Mouse (Mus musculus): ENCODE data around the gene Vezf1. TPM values are rescaled to one million over a fixed set of nuclear protein-coding genes. Genes with fewer than 3 reads are reported as not detected.

The Vezf1 gene
- polyA plus RNA-seq, 1 experiment, result 0.38 TPM

- TF ChIP-seq GATA1 (IDR thresholded peaks at IDR 0.05; ENCODE audit: low read length), result no peak
- no peak for TF ChIP-seq TAL1 (IDR thresholded peaks at IDR 0.05; ENCODE audit: low read length)
- Histone ChIP-seq H3K27me3 (ENCODE audit: control insufficient read depth) (no peaks in the 10 kb centered on the region; the same call in 1 of the 2 replicates), H3K36me3 (ENCODE audit: control insufficient read depth) (no peaks in the 10 kb centered on the region), H3K4me1 (ENCODE audit: control insufficient read depth) (no peaks in the 10 kb centered on the region), H3K4me3 (replicated peaks) (no peak overlapping the region), H3K9me3 (ENCODE audit: control insufficient read depth, low read length) (no peaks in the 10 kb centered on the region)
These were observed 57.4 kb downstream of the Vezf1 start for GRCm38 (mm10) chr11:88125483-88125882.

- TF ChIP-seq TAL1 (IDR thresholded peaks at IDR 0.05; ENCODE audit: low read length) (no peak), GATA1 (IDR thresholded peaks at IDR 0.05; ENCODE audit: low read length) (no peak)
- Histone ChIP-seq H3K36me3 (ENCODE audit: control insufficient read depth) (no peaks in the 10 kb centered on the region), H3K9me3 (ENCODE audit: control insufficient read depth, low read length) (no peaks in the 10 kb centered on the region), H3K27me3 (ENCODE audit: control insufficient read depth) (peaks cover under 1% of the 10 kb centered on the region; the same call in 1 of the 2 replicates), H3K4me3 (replicated peaks) (no peak overlapping the region), H3K4me1 (ENCODE audit: control insufficient read depth) (no peaks in the 10 kb centered on the region)
These were observed 58.3 kb downstream of the Vezf1 start for GRCm38 (mm10) chr11:88126306-88126793.

DNA sequence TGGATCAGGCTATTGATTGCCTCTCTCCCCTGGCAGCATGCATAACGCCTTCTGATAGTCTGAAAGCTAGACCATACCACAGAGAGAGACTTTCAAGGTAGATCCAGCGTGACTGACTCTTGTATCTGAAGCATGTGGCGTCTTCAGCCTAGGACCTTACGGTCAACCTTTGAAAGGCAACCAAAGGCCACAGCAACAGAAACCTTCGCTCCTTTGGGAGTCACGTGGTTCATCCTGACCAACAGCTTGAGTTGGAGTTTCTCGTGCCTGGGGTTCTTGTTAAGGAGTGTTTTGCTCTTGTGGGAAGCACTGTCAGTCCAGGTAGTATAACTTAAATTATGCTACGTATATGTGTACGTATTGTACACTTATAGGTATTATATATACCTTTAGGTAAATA is 60.4 kb downstream of the Vezf1 start:
- H3K4me1 ChIP-seq (ENCODE audit: control insufficient read depth), result no peaks in the 10 kb centered on the region
- H3K27me3 ChIP-seq (ENCODE audit: control insufficient read depth), result peaks cover 7% of the 10 kb centered on the region
- no peak overlapping the region for H3K4me3 ChIP-seq (replicated peaks)
- no peaks in the 10 kb centered on the region for H3K9me3 ChIP-seq (ENCODE audit: control insufficient read depth, low read length)
- no peak for TF ChIP-seq GATA1 (IDR thresholded peaks at IDR 0.05; ENCODE audit: low read length)
- TF ChIP-seq TAL1 (IDR thresholded peaks at IDR 0.05; ENCODE audit: low read length), result no peak
- no peaks in the 10 kb centered on the region for H3K36me3 ChIP-seq (ENCODE audit: control insufficient read depth)

- H3K36me3 ChIP-seq (ENCODE audit: control insufficient read depth), result no peaks in the 10 kb centered on the region
- no peak overlapping the region for H3K4me3 ChIP-seq (replicated peaks)
- H3K4me1 ChIP-seq (ENCODE audit: control insufficient read depth), result no peaks in the 10 kb centered on the region
- no peaks in the 10 kb centered on the region for H3K9me3 ChIP-seq (ENCODE audit: control insufficient read depth, low read length)
- H3K27me3 ChIP-seq (ENCODE audit: control insufficient read depth), result peaks cover 7% of the 10 kb centered on the region
- TF ChIP-seq GATA1 (IDR thresholded peaks at IDR 0.05; ENCODE audit: low read length) (no peak), TAL1 (IDR thresholded peaks at IDR 0.05; ENCODE audit: low read length) (no peak)
These were observed 61.2 kb downstream of the Vezf1 start for GRCm38 (mm10) chr11:88129281-88129680.

DNA sequence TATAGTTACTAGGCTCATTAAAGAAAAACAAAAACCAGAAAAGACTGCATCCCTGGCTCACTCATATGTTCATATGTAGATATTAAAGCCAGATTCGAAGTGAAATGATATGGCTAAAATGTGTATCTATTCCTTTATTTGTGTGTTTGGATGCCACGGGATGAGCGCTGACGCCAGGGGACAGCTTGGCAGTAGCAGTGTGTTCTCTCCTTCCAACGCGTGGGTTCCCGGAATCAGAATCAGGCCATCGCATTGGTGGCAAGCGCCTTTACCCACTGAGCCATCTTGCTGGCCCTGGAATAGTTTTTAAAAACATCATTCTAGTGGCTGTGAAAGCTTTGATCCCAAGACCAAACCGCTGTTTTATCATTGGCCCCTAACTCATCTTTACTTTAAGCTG is 61.9 kb downstream of the Vezf1 start:
- Histone ChIP-seq H3K36me3 (ENCODE audit: control insufficient read depth) (no peaks in the 10 kb centered on the region), H3K4me3 (replicated peaks) (no peak overlapping the region), H3K9me3 (ENCODE audit: control insufficient read depth, low read length) (no peaks in the 10 kb centered on the region), H3K27me3 (ENCODE audit: control insufficient read depth) (peaks cover 7% of the 10 kb centered on the region), H3K4me1 (ENCODE audit: control insufficient read depth) (no peaks in the 10 kb centered on the region)
- no peak for TF ChIP-seq TAL1 (IDR thresholded peaks at IDR 0.05; ENCODE audit: low read length)
- TF ChIP-seq GATA1 (IDR thresholded peaks at IDR 0.05; ENCODE audit: low read length), result no peak

DNA sequence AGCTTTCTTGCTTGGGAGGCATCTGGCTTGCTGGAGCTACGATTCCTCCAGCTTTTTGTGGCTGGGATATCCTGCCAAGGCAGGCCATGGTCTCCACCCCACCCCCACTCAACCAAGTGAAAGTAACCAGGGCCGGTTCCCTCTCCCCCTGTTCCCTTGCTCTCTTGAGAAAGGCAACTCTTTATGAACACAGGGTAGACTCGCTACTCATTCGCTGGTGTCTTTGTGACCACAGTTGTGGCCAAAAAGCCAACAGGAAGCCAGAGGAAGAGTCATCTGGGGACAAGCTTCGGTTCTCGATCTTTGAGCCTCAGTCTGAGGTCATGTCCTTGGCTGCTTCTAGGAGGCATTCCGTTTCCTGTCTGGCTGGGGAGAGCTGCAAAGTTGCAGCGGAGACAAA is 63.8 kb downstream of the Vezf1 start:
- no peaks in the 10 kb centered on the region for H3K36me3 ChIP-seq (ENCODE audit: control insufficient read depth)
- no peaks in the 10 kb centered on the region for H3K9me3 ChIP-seq (ENCODE audit: control insufficient read depth, low read length)
- TF ChIP-seq TAL1 (IDR thresholded peaks at IDR 0.05; ENCODE audit: low read length) (no peak), GATA1 (IDR thresholded peaks at IDR 0.05; ENCODE audit: low read length) (no peak)
- no peak overlapping the region for H3K4me3 ChIP-seq (replicated peaks)
- peaks cover 7% of the 10 kb centered on the region for H3K27me3 ChIP-seq (ENCODE audit: control insufficient read depth)
- H3K4me1 ChIP-seq (ENCODE audit: control insufficient read depth), result no peaks in the 10 kb centered on the region

Other genes starting within 250 kb of the Vezf1 start
- not detected in 2 replicates for gene Lpo, start 240.0 kb upstream of the Vezf1 start, polyA plus RNA-seq (2012)
- 0.04 and 0.28 TPM in 2 replicates for gene Mks1, start 215.1 kb upstream of the Vezf1 start, polyA plus RNA-seq (2012)
- 0.05 and 0.26 TPM in 2 replicates for gene Epx, start 192.7 kb upstream of the Vezf1 start, polyA plus RNA-seq (2012)
- gene Olfr462, start 176.0 kb upstream of the Vezf1 start, polyA plus RNA-seq (2012), result not detected in 2 replicates
- 0.04 TPM in 1 of 2 replicates, not detected in the other for gene Olfr463, start 170.9 kb upstream of the Vezf1 start, polyA plus RNA-seq (2012)
- gene Olfr464, start 147.3 kb upstream of the Vezf1 start, polyA plus RNA-seq (2012), result 0.05 TPM in 1 of 2 replicates, not detected in the other
- 3.0 and 3.3 TPM in 2 replicates for gene Dynll2, start 80.7 kb upstream of the Vezf1 start, polyA plus RNA-seq (2012)
- gene Srsf1, start 20.9 kb upstream of the Vezf1 start, polyA plus RNA-seq (2012), result 15.5 and 18.3 TPM in 2 replicates
- 0.05 and 0.13 TPM in 2 replicates for gene Cuedc1, start 29.8 kb downstream of the Vezf1 start, polyA plus RNA-seq (2012)
- gene Mrps23, start 136.1 kb downstream of the Vezf1 start, polyA plus RNA-seq (2012), result 8.2 and 9.9 TPM in 2 replicates
- not detected in 2 replicates for gene Ccdc182, start 225.8 kb downstream of the Vezf1 start, polyA plus RNA-seq (2012)